Mouse (Mus musculus): ENCODE measurements at regions not wholly inside any gene's neighbourhood (a gene's known extent, or its start where the extent isn't known, plus 50 kb on each side); places are given as distances from the start of the nearest gene placed in this dataset.

DNA sequence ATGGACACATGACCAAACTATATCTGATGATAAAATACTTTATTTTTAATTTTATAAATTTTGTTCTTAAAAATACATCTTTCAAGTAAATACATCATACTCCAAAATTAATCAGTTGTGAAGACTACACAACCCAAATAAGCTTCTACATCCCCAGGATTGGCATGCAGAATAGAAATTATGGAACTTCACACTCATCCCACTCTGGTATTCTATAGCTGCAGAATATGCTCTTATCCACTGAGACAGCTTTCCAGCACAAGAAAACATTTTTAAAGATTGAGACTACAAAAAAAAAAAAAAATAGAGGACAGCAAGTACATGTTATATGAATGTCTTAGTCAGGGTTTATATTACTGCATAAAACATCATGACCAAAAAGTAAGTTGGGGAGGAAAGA, 94.4 kb downstream of the Gm11232 start:
- DNase-seq (ENCODE audit: extremely low read depth, insufficient read length, low spot score), result no peak

DNA sequence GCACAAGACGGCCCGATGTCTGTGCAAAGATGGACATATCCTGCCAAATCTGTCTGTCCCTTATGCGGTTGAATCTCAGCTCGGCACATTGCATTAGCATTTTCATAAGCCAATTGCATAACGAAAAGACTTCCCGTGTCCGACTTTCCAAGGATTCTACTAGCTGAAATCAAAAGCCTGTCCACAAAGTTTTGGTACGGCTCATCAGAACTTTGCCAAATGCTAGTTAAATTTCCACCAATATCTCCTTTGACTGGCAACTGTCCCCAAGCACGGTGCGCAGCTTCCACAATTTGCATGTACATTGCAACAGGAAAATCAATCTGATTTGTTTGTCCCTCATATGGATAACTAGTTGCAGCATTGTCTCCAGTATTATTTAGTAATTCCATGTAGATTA, 117.2 kb downstream of the Gm11232 start:
- no peak for DNase-seq (ENCODE audit: extremely low read depth, insufficient read length, low spot score)

- DNase-seq (ENCODE audit: extremely low read depth, insufficient read length, low spot score), result no peak
These were observed 130.7 kb downstream of the Gm11232 start for GRCm38 (mm10) chr4:71627088-71627487.

GRCm38 (mm10) chr4:71626626-71627025, 131.1 kb downstream of the Gm11232 start:
- no peak for DNase-seq (ENCODE audit: extremely low read depth, insufficient read length, low spot score)

GRCm38 (mm10) chr4:71624771-71625170, 133.0 kb downstream of the Gm11232 start:
- DNase-seq (ENCODE audit: extremely low read depth, insufficient read length, low spot score), result no peak

DNA sequence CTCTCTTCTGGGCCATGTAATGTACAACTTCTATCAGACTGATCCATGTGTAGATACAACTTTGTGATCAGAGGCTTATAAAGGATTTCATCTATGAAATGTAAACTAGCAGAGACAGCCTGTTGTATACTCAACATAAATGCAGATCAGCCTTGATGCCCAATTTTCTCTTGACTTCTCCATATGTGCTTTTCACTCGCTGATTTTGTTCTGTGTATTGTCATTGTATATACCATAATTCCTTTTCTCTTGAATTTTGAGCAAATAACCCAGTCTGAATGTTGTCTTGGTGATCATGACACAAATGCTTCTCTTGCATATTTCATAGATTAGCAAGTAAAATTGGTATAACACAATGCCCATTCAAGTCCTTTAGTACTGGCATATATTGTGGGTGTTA, 144.0 kb downstream of the Gm11232 start:
- no peak for DNase-seq (ENCODE audit: extremely low read depth, insufficient read length, low spot score)

DNA sequence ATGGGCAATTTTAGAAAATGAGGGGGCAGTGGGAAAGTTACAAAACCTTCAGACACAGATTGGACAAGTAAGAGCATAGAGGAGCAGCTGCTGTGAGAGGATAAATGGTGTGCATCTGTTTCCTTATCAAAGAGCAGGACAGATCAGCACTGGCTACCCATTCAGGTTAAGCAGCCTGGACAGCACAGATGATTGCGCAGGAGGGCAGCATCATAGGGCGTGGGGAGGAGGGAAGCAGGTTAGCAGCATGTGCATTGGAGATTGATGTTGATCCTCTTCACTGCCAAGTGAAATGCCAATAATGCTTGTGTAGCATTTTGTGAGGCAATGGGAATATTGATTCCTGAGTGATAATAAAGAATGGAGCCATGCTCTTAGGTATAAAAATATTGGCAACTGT, 171.9 kb downstream of the Gm11232 start:
- DNase-seq (ENCODE audit: extremely low read depth, insufficient read length, low spot score), result no peak

- DNase-seq (ENCODE audit: extremely low read depth, insufficient read length, low spot score), result no peak
These were observed 197.1 kb downstream of the Gm11232 start for GRCm38 (mm10) chr4:71560656-71561055.

DNA sequence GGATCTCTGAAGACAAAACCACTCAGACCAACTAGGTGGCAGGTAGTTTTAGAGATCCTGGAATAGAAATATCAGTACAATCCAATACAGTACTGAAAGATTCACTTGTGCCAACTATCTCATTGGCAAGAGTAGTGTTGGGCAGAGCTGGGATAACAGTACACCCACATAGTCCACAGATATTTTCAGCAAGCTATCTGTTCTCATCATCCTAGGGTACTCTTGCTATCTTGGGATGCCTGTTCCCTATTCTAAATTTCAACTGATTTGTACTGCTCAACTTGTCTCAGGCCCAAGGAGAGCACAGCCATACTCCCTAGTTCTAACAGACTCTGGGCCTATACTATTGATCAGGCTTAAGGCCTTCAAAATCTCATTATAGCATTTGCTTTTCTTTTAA, 218.6 kb downstream of the Gm11232 start:
- DNase-seq (ENCODE audit: extremely low read depth, insufficient read length, low spot score), result no peak

DNA sequence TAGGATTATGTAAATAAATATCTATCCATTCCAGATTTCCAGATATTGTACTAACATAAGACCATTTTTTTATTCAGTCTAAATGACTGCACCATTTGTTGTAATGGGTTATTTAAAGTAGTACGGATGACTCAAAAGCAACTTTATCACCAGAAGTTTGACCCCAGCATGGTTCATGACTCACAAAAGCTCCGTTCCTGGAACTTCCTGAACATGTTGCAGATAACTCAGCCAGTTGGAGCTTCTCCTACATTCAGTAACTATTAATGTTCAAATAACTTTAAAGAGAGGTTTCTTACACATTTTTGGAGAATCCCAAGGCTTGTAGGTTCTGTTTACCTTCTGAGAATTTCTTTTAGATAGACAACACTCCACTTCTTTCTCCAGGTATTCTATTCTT, 219.8 kb downstream of the Gm11232 start:
- DNase-seq (ENCODE audit: extremely low read depth, insufficient read length, low spot score), result no peak

GRCm38 (mm10) chr4:71524255-71524970, 233.4 kb downstream of the Gm11232 start:
- no peak for DNase-seq (ENCODE audit: extremely low read depth, insufficient read length, low spot score)

GRCm38 (mm10) chr4:71520751-71521150, 237.0 kb downstream of the Gm11232 start:
- DNase-seq (ENCODE audit: extremely low read depth, insufficient read length, low spot score), result no peak

DNA sequence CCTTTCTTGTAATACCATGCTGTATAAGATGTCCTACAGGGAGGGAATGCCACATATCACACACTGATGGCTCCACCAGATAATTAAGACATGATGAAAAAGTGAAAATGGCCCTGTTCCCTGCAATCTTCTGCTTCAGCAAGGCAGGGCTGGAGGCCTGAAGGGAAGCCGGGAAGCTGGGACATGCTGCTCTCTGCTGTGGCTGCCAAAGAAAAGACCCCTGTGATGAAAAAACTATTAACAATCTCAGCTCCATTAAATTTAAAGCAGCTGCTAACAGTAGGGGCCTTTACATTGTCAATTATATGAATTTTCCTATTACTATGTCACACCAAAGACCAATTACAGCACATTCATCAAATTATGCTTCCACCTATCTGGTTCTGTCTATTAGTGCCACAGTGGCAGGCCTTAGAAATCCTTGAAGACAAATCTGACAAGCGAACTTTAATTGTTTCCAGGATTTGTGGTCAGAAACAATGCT, 239.8 kb downstream of the Gm11232 start:
- no peak for DNase-seq (ENCODE audit: extremely low read depth, insufficient read length, low spot score)

GRCm38 (mm10) chr4:71506911-71507310, 250.9 kb downstream of the Gm11232 start:
- no peak for DNase-seq (ENCODE audit: extremely low read depth, insufficient read length, low spot score)

DNA sequence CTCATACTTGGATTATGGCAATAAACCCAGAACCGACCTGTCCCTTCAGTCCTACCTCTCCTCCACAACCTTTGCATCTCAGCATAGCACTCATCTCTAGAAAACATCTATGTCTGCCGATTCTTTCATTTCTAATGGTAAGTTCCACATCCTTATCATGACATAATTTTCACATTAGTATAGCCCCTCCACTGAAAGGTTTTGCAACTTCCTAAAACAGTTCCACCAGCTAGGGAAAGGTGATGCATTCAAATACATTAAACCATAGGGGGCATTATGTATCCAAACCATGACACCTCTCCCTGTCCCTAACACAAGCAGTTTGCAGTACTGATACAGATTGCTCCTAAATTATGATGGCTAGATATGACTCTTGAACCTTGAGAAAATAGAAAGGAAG, 268.0 kb downstream of the Gm11232 start:
- no peak for DNase-seq (ENCODE audit: extremely low read depth, insufficient read length, low spot score)

DNA sequence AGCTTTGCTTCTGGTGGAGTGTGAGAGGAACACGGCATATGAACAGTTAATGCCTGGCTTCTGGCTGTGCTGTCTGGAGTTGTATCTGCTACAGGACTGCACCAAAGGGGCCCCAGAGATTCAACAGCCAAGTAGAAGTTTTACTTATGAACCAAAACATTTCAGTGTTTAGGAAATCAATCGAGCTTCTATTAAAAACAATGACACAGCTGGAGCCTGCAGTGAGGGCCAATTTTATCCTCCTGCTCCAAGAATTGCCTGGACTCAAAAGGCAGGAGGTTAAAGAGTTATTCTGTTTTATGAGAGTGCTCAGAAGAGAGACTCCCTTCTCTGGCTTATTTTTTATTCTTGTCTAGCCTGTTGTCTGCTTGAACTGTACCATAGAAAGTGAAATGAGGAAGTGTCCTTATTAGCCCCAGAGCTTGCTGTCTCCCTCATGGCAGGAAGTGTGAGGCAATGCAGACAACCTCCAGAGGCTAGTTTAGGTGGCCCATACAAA, 269.1 kb downstream of the Gm11232 start:
- DNase-seq (ENCODE audit: extremely low read depth, insufficient read length, low spot score), result no peak

- no peak for DNase-seq (ENCODE audit: extremely low read depth, insufficient read length, low spot score)
These were observed 269.7 kb downstream of the Gm11232 start for GRCm38 (mm10) chr4:71488059-71488458.

DNA sequence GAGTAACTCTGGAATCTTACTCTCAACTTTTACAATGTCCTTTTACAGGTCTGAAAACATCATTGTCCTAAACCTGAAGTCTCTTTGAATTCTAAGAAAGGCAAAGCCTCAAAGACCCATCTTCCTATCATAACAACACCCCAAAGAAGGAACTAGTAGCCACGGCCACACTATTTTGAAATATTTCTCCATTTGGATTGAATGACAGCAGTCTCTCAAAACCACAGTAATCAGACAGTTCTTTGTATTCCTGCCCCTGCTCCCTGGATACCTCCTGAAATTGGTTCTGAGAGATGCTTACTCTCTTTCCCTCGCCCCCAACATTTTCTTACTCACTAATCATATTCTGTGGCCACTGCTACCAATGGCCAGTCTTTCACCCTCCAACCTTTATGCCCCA, 276.8 kb downstream of the Gm11232 start:
- no peak for DNase-seq (ENCODE audit: extremely low read depth, insufficient read length, low spot score)

GRCm38 (mm10) chr4:71470580-71470979, 287.2 kb downstream of the Gm11232 start:
- DNase-seq (ENCODE audit: extremely low read depth, insufficient read length, low spot score), result no peak

DNA sequence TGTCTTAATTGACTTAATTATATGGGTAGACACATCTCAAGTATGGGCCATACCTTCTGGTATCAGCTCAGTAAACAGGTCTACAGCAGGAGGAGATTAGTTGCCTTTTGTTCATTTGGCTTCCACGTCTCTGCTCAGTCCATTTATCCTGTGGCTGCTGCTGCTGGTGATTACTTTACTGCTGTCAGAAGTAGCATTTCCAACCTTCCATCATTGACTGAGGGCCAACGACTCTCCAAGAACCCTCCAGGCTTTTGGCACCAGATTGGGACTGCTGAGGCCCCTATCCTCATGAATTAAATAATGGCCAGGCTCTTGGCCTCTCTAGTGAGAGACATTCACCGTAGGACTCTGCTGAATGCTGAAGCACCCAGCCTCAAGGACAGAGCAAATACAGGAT, 303.0 kb downstream of the Gm11232 start:
- DNase-seq (ENCODE audit: extremely low read depth, insufficient read length, low spot score), result no peak

- DNase-seq (ENCODE audit: extremely low read depth, insufficient read length, low spot score), result no peak
These were observed 304.3 kb downstream of the Gm11232 start for GRCm38 (mm10) chr4:71453499-71453898.

DNA sequence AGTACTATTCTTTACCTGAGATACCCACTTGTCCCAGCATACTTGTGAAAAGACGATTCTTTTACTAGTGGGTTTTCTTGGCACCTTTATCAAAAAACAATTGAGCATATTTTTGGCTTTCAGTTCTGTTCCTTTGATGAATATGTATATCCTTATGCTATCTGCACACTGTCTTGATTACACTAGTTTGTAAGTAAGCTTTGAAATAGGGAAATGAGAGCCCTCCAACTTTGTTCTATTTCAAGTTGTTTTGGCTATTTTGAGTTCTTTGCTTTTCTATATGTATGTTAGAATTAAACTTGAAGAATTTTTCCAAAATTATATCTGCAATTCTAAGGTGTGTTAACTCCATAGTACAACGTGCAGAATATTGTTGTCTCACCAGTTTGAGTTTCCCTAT, 311.3 kb downstream of the Gm11232 start:
- no peak for DNase-seq (ENCODE audit: extremely low read depth, insufficient read length, low spot score)
